Mouse (Mus musculus) neural tube, embryonic 14.5 days (tissue): Measurements from ENCODE around the gene Htr2c. TPM values are rescaled to one million over a fixed set of nuclear protein-coding genes. Genes with fewer than 3 reads are reported as not detected.

Experiments
- ATAC-seq: fragments of 200-750 bp; cut with Nextera tagmentation; 2 replicates; pipeline ENCODE4 v1.8.0; 2017; ENCODE audit warnings: low read depth, mild to moderate bottlenecking, moderate TSS enrichment, moderate library complexity
- H3K27ac ChIP-seq: fragments of 300-500 bp; sonication (generic); 2 replicates; pipeline ENCODE4 v1.5.1; 2014; ENCODE audit warnings: low read depth, mild to moderate bottlenecking, control low read depth, low read length, moderate library complexity, mixed read lengths
- H3K27me3 ChIP-seq: fragments of 300-500 bp; sonication (generic); 2 replicates; pipeline ENCODE4 v1.6.1; 2014; ENCODE audit warnings: low read length; ENCODE audit not compliant: control insufficient read depth, insufficient read depth
- H3K36me3 ChIP-seq: fragments of 300-500 bp; sonication (generic); 2 replicates; pipeline ENCODE4 v1.6.1; 2014; ENCODE audit warnings: low read length, mixed read lengths; ENCODE audit not compliant: control insufficient read depth, insufficient read depth
- H3K4me1 ChIP-seq: fragments of 300-500 bp; sonication (generic); 2 replicates; pipeline ENCODE4 v1.6.1; 2014; ENCODE audit warnings: low read length; ENCODE audit not compliant: control insufficient read depth, insufficient read depth
- H3K4me2 ChIP-seq: fragments of 300-500 bp; sonication (generic); 2 replicates; pipeline ENCODE4 v1.6.1; 2014; ENCODE audit warnings: mild to moderate bottlenecking, low read depth, low read length, control low read depth
- H3K4me3 ChIP-seq: fragments of 300-500 bp; sonication (generic); 2 replicates; pipeline ENCODE4 v1.5.1; 2014; ENCODE audit warnings: low read depth, low read length, control low read depth, mixed read lengths
- H3K9ac ChIP-seq: fragments of 300-500 bp; sonication (generic); replicated peaks from 2 replicates; pipeline ENCODE4 v1.6.1; 2014; ENCODE audit warnings: low read depth, mild to moderate bottlenecking, control low read depth, low read length, mixed read lengths
- H3K9me3 ChIP-seq: fragments of 300-500 bp; sonication (generic); 2 replicates; pipeline ENCODE4 v1.6.1; 2016; ENCODE audit warnings: low read length; ENCODE audit not compliant: control insufficient read depth
- WGBS: fragments of 180-500 bp; shearing (Covaris S2); extraction: QIAGEN DNeasy Blood & Tissue Kit; methylation state at CpG from one replicate; pipeline ENCODE4 v1.1.7; 2014; 5-methylcytosine and 5-hydroxymethylcytosine counted together
- polyA plus RNA-seq: library from polyadenylated mRNA; unstranded; fragments of >200 nt; fragmentation: Nextera tagmentation; extraction: Ambion mirVana; gene quantifications from 2 replicates; pipeline ENCODE4 v1.2.1, GENCODE M21; 2014

The Htr2c gene
- 5.3 and 10.0 TPM in 2 replicates for polyA plus RNA-seq

DNA sequence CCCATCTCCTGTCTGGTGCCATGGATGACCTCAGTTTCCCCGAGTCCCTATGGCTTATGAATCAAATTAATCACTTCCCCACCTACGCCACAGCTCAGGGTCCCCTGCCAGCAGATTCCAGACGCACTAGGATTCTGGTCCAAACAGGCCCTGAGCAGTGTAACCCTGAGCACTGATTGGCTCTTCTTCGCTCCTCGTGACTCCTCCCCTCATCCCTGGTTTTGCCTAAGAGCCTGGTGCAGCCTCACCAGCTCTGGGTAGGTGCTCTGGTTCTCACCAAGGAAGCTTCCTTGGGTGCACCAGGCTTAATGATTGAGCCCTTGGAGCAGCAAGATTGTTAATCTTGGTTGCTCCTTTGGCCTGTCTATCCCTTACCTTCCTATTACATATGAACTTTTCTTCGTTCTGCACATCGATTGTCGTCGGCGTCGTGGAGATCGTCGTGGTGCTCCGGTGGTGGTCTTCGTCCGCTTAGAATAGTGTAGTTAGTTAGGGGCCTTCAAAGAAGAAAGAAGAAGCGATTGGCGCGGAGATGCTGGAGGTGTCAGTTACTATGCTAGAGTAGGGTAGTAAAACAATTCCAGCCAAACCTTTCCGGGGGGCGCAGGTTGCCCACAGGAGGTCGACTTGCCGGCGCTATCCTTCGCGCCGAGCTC is at the start of gene Htr2c:
Htr2c (plus strand) TSS at position 256 of the 656 bp plus-strand sequence.
- no peak within 1 kb of the TSS for H3K27ac ChIP-seq

DNA sequence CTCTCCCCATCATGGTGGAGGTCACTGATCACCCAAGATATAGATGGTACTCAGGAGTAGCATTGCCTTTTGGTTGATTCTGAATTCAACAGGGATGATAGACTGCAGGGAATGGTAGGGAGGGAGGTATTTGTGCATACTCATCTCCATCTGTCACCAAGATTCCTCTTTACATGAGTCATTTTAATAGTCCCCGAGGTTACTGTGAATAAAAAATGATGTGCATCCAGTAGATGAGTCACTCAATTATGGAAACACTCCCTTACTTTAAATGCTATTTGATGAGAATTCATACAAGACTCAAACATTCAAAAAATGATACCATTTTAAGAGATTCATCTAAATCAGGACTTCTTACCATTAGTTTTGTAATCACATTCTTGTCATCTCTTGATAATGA is 34.1 kb upstream of the Htr2c start:
- ATAC-seq = no peak
- WGBS = 50% methylated on average over 1 of the region's 1 CpGs
- H3K9me3 ChIP-seq = no peaks in the 10 kb centered on the region

More for the DNA sequence above, at the start of gene Htr2c:
- Histone ChIP-seq H3K4me3 (peak within 1 kb of the TSS; percentile 38), H3K9ac (peak within 1 kb of the TSS; percentile 37), H3K4me2 (peak within 1 kb of the TSS; percentile 62), H3K27me3 (0 out of 2 replicates have a peak, but pooled peaks cover 4% of the 10 kb centered on the region), H3K36me3 (no peaks in the 10 kb centered on the region), H3K9me3 (no peaks in the 10 kb centered on the region), H3K4me1 (no peaks in the 10 kb centered on the region)
- peak; percentile 88 for ATAC-seq
- 28% methylated on average over 23 of the region's 27 CpGs for WGBS

DNA sequence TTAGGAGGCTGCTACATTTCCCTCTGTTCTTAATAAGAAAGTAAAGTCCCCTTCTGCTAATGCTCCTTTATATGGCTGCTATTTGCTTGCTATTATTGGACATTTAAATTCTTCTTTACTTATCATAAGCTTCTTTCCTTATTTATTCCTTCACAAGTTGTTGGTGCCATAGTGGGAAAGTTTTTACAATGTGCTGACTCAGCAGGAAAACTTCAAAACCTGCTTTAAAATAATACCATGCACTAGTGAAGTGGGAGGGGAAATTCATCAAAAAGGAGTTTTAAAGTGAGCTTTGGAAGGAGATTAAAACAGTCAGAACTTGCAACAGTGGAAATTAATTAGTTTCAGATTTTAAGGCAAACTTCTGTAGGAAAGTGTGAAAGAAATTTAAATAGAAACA is 26.0 kb upstream of the Htr2c start:
- Histone ChIP-seq H3K9ac (no peak overlapping the region), H3K27me3 (no peaks in the 10 kb centered on the region), H3K4me1 (no peaks in the 10 kb centered on the region), H3K4me3 (no peak overlapping the region), H3K36me3 (no peaks in the 10 kb centered on the region), H3K27ac (no peak overlapping the region), H3K4me2 (no peak overlapping the region), H3K9me3 (no peaks in the 10 kb centered on the region)
- no peak for ATAC-seq

More for the DNA sequence above, 34.1 kb upstream of the Htr2c start:
- H3K27ac ChIP-seq = no peak overlapping the region
- H3K4me2 ChIP-seq = no peak overlapping the region
- no peaks in the 10 kb centered on the region for H3K27me3 ChIP-seq
- no peaks in the 10 kb centered on the region for H3K4me1 ChIP-seq
- no peaks in the 10 kb centered on the region for H3K36me3 ChIP-seq
- H3K4me3 ChIP-seq = no peak overlapping the region
- H3K9ac ChIP-seq = no peak overlapping the region

DNA sequence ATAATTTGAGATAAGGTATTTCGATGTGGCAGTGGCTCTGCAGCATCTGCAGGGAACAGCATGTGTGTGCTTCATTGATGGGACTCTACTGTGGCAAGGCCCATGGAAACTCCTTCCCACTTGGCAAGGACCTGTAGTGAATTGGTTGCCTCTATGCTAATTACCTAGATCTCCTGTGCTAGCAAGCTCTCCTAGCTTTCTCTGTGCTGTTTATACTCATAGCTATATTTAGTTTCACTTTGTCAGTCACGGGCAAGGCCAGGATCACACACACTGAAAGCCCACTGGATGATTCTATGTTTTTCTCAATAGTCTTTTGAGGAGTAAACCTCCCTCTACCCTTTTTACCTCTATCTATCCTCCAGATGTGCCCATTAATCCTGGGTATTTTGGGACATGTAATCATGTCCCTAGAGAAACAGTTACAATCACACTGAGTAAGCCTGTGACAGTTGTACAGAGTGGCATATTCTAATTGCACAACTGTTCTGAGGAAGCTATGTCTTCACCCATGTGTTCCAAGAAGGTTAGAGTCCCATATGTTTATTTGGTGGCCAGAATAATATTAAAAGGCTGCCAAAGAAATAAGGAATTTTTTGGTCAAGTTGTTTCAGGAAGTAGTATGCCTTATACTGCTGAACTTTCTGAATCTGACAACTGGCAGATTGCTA is 16.0 kb upstream of the Htr2c start:
- WGBS = 82% methylated on average over 2 of the region's 2 CpGs
- Histone ChIP-seq H3K9ac (no peak overlapping the region), H3K4me1 (no peaks in the 10 kb centered on the region), H3K4me2 (no peak overlapping the region), H3K27me3 (no peaks in the 10 kb centered on the region), H3K36me3 (no peaks in the 10 kb centered on the region), H3K9me3 (no peaks in the 10 kb centered on the region), H3K4me3 (no peak overlapping the region), H3K27ac (no peak overlapping the region)
- ATAC-seq = no peak

DNA sequence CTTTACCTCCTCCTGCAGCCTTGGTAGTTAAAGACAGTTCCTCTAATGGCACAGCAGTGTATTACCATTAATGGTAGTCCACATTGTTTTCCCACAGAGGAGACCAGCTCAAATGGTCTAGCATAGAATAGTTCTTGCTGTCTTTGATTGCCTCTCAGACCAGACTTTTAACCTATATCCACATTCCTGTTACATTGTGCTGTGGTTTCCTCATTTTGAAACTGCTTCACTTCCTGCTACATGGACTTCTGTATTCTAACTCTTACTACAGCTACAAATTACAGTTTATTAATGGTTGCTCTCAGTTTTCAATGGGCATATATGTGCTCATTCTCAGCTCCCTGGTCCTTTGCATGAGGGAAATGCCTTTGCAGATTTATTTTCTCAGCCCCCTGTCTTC is 15.3 kb upstream of the Htr2c start:
- Histone ChIP-seq H3K4me2 (no peak overlapping the region), H3K4me3 (no peak overlapping the region), H3K9me3 (no peaks in the 10 kb centered on the region), H3K27me3 (no peaks in the 10 kb centered on the region), H3K36me3 (no peaks in the 10 kb centered on the region), H3K27ac (no peak overlapping the region), H3K9ac (no peak overlapping the region), H3K4me1 (no peaks in the 10 kb centered on the region)
- ATAC-seq = no peak

DNA sequence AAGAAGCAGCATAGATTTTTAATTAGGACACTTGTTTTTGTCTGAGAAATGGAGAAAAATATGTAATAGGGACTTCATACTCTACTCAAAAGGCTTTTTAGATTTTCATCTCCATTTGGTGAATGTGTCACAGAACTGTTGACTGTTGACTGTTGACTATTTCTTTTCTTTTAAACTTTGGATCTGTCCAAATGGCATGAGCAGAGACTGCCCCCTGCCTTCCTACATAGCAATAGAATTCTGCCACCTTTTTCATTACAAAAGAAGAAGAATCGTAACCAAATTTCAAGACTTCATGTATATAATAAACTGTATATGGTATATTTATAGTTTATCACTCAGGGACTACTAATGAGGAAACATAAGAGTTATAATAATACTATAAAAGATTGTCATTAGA is 3.7 kb upstream of the Htr2c start:
- WGBS = 89% methylated on average over 1 of the region's 1 CpGs

DNA sequence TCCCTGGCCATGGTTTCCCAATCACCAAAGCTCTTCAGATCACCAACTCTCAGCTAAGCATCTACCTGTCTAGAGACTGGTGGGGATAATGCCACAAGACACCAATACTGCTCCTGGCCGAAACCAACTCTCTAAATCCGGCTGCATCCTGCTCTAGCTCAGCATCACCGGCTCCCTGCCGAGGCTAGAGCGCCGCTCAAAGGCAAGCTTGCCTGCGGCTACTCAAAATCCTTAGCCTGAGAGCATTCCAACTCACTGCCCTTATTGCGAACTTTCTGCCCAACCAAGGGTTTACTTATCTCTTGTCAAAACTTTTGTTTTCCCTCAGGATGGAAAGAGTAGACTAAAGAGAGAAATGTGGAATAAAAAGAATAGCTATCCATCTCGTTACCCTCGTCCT is 2.4 kb upstream of the Htr2c start:
- no peak overlapping the region for H3K4me2 ChIP-seq
- 26% methylated on average over 10 of the region's 10 CpGs for WGBS
- ATAC-seq = no peak
- H3K9ac ChIP-seq = no peak overlapping the region
- 0 out of 2 replicates have a peak, but pooled peaks cover 4% of the 10 kb centered on the region for H3K27me3 ChIP-seq
- no peaks in the 10 kb centered on the region for H3K9me3 ChIP-seq
- no peaks in the 10 kb centered on the region for H3K36me3 ChIP-seq
- H3K4me3 ChIP-seq = no peak overlapping the region
- no peak overlapping the region for H3K27ac ChIP-seq
- no peaks in the 10 kb centered on the region for H3K4me1 ChIP-seq

More for the DNA sequence above, 3.7 kb upstream of the Htr2c start:
- no peaks in the 10 kb centered on the region for H3K36me3 ChIP-seq
- no peak overlapping the region for H3K9ac ChIP-seq
- no peak overlapping the region for H3K27ac ChIP-seq
- no peak overlapping the region for H3K4me2 ChIP-seq
- H3K4me1 ChIP-seq = no peaks in the 10 kb centered on the region
- H3K27me3 ChIP-seq = 0 out of 2 replicates have a peak, but pooled peaks cover 4% of the 10 kb centered on the region
- no peak overlapping the region for H3K4me3 ChIP-seq
- no peaks in the 10 kb centered on the region for H3K9me3 ChIP-seq
- ATAC-seq = no peak

DNA sequence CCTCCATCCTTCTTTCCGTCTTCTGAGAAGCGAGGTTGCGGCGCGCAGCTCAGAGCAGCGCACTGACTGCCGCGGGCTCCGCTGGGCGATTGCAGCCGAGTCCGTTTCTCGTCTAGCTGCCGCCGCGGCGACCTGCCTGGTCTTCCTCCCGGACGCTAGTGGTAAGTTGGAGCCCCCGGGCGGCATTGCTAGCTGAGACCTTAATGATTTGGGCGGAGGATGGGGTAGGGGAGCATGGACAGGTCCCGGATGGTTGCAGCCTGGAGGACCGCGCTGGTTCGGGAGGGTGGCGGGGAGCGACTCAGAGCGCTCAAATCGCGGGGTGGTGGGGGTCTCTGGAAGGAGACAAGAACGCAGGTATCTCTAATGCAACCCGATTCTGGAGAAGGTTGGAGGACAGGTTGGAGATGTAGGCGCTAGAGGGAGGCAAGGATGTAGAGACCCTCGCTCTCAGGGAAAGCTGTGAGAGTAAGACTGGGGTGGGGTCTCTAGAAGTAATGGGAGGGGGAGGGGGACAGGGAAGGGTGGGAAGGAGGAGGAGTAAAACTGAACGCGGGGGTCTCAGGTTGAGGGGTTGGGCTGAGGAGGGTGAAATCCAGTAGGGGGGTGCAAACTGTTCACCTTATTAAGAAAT is 718 bp downstream of the Htr2c start:
- Histone ChIP-seq H3K4me3 (peak overlapping the region; percentile 38), H3K4me2 (peak overlapping the region; percentile 62), H3K9me3 (no peaks in the 10 kb centered on the region), H3K4me1 (no peaks in the 10 kb centered on the region), H3K27ac (no peak overlapping the region), H3K9ac (peak overlapping the region; percentile 37), H3K27me3 (0 out of 2 replicates have a peak, but pooled peaks cover 4% of the 10 kb centered on the region), H3K36me3 (no peaks in the 10 kb centered on the region)
- 25% methylated on average over 37 of the region's 37 CpGs for WGBS
- peak; percentile 81 for ATAC-seq

DNA sequence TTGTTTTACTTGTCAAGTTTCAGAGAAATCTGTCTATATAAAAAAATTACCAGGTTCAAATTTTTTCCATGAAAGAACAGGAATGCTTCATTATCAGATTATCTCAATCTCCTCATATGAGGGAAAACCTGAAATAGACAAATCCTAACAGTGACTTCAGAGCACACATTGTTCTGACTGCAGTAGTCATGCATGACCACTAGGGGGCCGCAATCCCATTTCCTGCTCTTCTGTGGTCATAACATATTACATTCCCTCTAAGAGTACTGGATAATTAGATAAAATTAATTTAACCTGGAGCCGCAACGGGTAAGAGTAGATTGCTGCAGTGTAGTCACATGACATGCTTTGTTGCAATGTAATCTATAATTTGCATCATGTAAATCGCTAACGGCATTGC is 17.6 kb downstream of the Htr2c start:
- no peak overlapping the region for H3K27ac ChIP-seq
- H3K4me3 ChIP-seq = no peak overlapping the region
- WGBS = 66% methylated on average over 5 of the region's 5 CpGs
- H3K4me1 ChIP-seq = no peaks in the 10 kb centered on the region
- ATAC-seq = no peak
- no peaks in the 10 kb centered on the region for H3K36me3 ChIP-seq
- no peaks in the 10 kb centered on the region for H3K27me3 ChIP-seq
- H3K4me2 ChIP-seq = no peak overlapping the region
- no peak overlapping the region for H3K9ac ChIP-seq
- H3K9me3 ChIP-seq = no peaks in the 10 kb centered on the region
